Mouse (Mus musculus) kidney, adult 9 months (tissue): ENCODE measurements around the gene Tnnc2.
"Not testable (repeated sequence)": the region's sequence is repeated elsewhere in the genome, so short reads cannot be mapped to it uniquely, and the experiment has no call there.

ENCODE experiments used
- DNase-seq: peaks from one replicate; pipeline ENCODE4 v3.0.0; 2022

Gene Tnnc2

DNA sequence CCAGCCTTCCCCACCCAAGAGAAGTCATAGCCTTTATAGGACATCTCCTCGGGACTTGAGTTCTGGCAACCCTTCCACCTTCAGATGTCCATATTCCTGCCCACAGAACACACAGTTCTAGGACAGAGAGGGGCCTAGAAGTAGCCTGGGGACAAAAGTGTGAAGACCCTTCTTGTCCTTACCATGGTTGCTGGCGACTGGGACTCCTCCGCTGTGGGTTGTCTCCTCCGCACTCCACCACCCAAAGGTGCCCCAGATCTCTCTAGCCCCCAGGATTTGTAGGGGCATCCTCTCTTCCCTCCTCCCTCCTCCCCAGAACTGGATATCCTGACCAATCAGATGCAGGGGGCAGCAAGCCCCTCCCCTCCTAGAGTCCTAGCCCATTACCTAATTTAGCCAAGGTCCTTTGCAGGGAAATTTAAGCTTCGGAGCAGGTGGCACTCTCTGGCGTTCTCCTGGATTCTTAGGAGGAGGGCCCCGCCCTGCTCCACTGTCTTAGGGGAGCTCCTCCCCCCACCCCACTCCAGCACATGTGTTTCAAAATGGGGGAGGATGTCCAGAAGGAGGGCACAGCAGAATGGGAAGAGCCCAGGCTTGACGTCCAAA is at the start of gene Tnnc2:
Gene Tnnc2, minus strand, starts transcription at position 487 of the 606 bp plus-strand sequence.
- DNase-seq, result no peak

- DNase-seq, result no peak
Measured at GRCm38 (mm10) chr2:164829090-164829489, 49.3 kb upstream of the Tnnc2 start.

GRCm38 (mm10) chr2:164828437-164828836 is 48.7 kb upstream of the Tnnc2 start, which contains the start of gene Spata25:
TSS of gene Spata25 (minus strand) at chr2:164828537.
- no peak for DNase-seq

- DNase-seq, result no peak
Measured at GRCm38 (mm10) chr2:164827146-164827850, 47.5 kb upstream of the Tnnc2 start.

- no peak for DNase-seq
Measured at GRCm38 (mm10) chr2:164825521-164825920, 45.8 kb upstream of the Tnnc2 start.

- DNase-seq, result no peak
Measured at GRCm38 (mm10) chr2:164823969-164824368, 44.2 kb upstream of the Tnnc2 start.

DNA sequence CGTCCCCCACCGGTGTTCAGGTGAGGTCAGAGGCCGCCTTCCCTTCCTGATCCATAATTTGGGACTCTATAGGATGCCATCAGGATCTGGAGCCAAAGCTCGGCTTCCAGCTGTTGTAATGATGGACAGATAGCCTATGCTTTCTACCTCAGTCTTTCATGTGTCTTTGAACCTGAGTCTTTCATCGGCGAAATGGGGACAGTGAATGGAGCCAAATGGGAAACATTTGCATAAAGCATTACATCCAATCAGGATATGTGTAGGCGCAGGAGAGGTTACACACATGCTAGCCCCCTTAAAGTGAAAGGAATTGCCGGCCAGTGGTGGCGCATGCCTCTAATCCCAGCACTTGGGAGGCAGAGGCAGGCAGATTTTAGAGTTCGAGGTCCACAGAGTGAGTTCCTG is 43.4 kb upstream of the Tnnc2 start:
- DNase-seq, result no peak

DNA sequence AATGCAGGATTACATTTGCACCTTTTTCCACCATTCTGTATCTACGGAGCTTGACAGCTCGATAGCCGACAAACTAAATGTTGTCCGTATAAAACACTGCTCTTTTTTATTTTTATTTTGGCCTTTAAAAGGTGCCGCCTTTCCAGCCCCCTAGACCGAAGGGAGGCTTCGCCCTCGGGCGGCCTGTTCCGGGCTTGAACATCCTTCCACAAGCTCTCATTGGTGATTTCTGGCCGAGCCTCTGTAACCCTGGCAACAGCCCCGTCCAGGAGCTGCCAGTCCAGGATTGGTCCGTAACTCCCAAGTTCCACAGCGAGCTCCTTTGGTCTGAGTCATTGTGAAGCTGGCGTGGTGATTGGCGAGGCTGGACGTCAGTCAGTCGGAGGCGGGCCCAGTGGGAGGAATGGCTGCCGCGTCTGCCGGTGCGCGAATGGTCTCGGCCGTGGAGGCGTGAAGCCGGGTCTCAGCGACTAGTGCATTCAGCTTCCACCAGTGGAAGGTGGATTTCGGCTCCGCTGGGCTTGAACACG is 42.9 kb upstream of the Tnnc2 start, which contains the start of gene Zswim1:
Gene Zswim1, plus strand, starts transcription at position 51 of the 530 bp plus-strand sequence.
- DNase-seq, result peak; percentile 100

DNA sequence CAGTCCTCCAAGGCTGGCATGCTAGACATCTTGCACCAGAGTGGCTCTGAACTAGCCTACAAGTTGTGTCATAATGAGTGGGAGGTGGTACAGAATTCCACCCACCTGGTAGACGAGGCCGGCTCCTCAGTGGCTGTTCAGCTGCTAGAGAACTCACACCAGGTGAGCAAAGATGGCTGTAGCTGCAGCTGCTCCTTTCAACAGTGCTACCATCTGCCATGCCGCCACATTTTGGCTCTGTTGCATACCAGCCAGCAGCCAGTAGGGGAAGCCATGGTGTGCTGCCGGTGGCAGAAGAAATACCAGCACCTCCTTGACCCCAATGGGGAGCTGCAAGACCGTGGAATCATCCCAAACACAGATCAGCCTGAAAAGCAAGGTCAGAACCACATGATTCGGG is 41.3 kb upstream of the Tnnc2 start:
- no peak for DNase-seq

- no peak for DNase-seq
Measured at GRCm38 (mm10) chr2:164817703-164818102, 37.9 kb upstream of the Tnnc2 start.

- DNase-seq, result no peak
Measured at GRCm38 (mm10) chr2:164817206-164817605, 37.4 kb upstream of the Tnnc2 start.

DNA sequence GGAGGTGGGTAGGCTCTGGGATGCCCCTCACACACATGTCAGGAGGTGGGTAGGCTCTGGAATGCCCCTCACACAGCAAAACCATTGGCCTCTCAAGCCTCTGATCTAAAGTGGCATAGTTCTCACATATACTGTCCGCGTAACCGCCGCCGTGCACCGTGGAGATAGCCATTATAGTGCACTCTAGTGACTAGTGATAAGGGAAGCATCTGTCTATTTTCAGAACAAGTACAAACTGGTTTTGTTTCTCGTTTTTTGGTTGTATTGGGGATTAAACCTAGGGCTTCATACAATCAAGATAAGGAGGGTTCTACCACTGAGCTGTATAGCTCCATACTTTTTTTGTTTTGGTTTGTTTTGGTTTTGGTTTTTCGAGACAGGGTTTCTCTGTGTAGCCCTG is 36.1 kb upstream of the Tnnc2 start:
- DNase-seq, result no peak

- DNase-seq, result no peak
Measured at GRCm38 (mm10) chr2:164815348-164815747, 35.6 kb upstream of the Tnnc2 start.

DNA sequence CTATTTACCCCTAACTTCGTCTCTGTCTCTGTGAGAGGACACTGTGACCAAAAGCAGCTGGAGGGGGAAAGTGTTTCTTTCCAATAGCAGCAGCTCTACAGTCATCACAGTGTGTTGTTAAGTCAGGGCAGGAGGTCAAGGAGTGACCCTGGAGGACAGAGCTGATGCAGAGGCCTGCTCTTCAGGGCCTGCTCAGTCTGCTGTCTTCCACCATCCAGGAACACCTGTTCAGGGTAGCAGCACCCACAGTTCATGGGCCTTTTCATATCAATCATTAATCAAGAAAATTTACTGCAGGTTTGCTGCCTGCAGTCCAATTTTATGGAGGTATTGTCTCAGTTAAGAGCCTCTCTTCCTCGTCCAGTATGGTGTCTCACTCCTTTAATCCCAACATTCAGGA is 33.8 kb upstream of the Tnnc2 start:
- DNase-seq, result no peak

GRCm38 (mm10) chr2:164806614-164807013 is 26.8 kb upstream of the Tnnc2 start:
- no peak for DNase-seq

DNA sequence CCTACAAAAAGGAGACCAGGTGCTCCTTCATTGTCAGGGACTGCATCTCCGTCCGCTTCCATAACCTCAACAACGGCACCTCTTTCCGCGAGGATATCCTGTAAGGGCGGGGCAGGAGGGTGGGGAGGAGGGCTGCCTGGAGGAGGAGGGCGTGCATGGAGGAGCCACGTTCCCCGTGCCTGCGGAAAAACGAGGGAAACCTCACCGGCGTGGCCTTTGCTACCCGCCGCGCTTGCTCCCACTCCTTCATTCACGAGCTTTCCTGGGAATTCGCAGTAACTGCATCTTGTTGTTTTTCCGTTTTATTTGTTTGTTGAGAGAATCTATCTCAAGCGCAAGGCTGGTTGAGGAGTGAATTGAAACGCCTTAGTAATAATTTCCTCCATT is 25.6 kb upstream of the Tnnc2 start:
- DNase-seq, result no peak

GRCm38 (mm10) chr2:164804533-164805331 is 25.0 kb upstream of the Tnnc2 start, which contains the start of the genes Acot8 and Zswim3:
TSS of gene Acot8 (minus strand) at chr2:164804882.
TSS of gene Zswim3 (plus strand) at chr2:164805098.
- DNase-seq, result peak; percentile 99

DNA sequence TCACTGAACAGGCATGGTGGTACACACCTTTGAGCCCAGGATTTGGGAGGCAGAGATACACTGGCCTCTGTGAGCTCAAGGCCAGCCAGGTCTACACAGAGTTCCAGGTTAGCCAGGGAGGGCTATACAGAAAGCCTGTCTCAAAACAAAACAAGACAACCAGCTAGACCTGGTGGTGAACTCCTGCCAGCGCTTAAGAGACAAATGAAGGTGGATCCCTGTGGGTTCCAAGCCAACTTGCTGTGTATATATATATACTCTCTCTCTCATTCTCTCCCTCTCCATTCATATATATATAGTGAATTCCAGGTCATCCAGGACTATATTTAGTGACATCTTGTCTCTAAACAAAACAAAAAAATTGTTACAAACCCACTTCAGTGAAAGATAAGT is 24.1 kb upstream of the Tnnc2 start:
- DNase-seq, result no peak

DNA sequence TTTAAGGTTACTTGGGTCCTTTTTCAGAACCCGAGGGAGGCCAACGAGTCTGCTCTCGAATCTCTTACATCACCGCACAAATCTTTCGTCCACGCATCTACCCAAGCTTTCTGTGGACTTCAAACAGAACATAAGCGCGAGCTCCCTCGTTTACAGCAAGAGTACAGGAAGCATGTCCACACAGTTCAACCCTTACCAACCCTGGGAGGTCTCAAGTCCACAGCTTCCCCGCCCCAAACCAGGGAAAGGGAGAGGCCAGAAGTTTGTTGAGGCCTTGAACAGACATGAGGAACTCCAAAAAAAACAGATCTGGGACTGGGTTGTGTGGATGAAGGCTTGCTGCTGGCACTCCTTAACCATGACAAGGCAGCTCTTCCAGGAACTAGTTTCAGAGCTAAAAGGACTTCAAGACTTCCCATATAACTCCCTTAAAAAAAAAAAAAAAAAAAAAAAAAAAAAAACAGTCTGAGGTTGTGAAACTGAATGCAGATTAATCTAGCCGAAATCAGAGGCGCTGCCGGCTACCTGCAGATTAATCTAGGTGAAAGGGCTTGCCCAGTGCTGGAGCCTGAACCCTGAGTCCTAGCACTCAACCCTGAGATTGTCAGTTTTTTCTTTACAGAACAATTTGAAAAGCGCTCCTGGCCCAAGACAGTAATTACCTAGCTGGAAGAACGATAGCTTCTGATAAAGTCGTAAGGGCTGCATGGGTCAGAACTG is 23.6 kb upstream of the Tnnc2 start:
- peak; percentile 57 for DNase-seq

DNA sequence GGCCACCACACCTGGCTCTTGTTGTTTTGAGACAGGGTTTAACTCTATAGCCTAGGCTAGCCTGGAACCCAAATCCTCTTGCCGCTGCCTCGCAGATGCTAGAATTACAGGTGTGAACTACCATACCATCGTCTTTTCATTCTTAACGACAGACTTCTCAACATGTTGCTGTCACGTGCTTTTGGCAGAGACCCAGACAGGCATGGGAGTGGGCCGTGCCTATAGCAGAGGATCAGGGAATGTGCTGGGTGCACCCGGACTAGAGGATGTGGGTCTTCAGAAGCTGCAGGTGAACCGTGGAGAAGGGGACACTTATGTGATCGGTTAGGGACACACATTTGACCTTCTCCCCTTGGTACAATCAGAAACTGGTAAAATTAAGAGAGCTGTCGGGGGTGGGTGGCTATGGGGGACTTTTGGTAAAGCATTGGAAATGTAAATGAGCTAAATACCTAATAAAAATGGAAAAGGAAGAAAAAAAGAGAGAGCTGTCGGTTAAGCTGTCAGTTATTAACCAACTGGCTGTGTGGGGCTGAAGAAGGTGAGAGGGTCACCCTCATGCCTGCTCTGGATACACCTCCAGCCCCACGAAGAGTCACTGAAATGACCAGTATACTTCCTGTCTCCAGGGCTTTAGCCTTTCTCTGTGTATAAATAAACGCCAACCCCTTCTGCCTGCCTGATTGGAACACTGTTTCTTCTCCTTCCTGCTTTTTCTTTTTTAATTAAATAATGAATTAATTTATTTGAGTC is 20.7 kb upstream of the Tnnc2 start:
- DNase-seq, result no peak

GRCm38 (mm10) chr2:164798554-164798953 is 18.8 kb upstream of the Tnnc2 start:
- DNase-seq, result not testable (repeated sequence)

GRCm38 (mm10) chr2:164795868-164796267 is 16.1 kb upstream of the Tnnc2 start:
- no peak for DNase-seq
